Mouse (Mus musculus) bone marrow macrophage, adult 2 months (primary cell): Measurements from ENCODE around the gene 4933414I15Rik.

Experiments used
- CTCF ChIP-seq: IDR thresholded peaks from 2 replicates; pipeline ENCODE4 v1.5.1; 2012; ENCODE audit warnings: low read depth, mild to moderate bottlenecking, low read length, moderate library complexity
- POLR2A ChIP-seq: IDR thresholded peaks from 2 replicates; pipeline ENCODE4 v1.6.1; 2012; ENCODE audit warnings: mild to moderate bottlenecking, low read depth, low read length, borderline replicate concordance

GRCm38 (mm10) chr11:50938435-50938834 is 5.1 kb downstream of the 4933414I15Rik start:
- TF ChIP-seq CTCF (no peak), POLR2A (no peak)
